Mouse (Mus musculus) liver, embryonic 12.5 days (tissue): ENCODE data around the gene Foxp1. TPM values are rescaled to one million over a fixed set of nuclear protein-coding genes. Genes with fewer than 3 reads are reported as not detected.

Experiments used
- ATAC-seq: fragments of 200-750 bp; cut with Nextera tagmentation; 2 replicates; pipeline ENCODE4 v1.8.0; 2017; ENCODE audit warnings: moderate number of reproducible peaks, mild to moderate bottlenecking, moderate library complexity
- H3K27ac ChIP-seq: fragments of 300-500 bp; sonication (generic); 2 replicates; pipeline ENCODE4 v1.5.1; 2016; ENCODE audit warnings: mild to moderate bottlenecking
- H3K27me3 ChIP-seq: fragments of 300-500 bp; sonication (generic); replicated peaks from 2 replicates; pipeline ENCODE4 v1.6.1; 2016; ENCODE audit warnings: mild to moderate bottlenecking, moderate library complexity
- H3K36me3 ChIP-seq: fragments of 300-500 bp; sonication (generic); 2 replicates; pipeline ENCODE4 v1.6.1; 2016; ENCODE audit warnings: mild to moderate bottlenecking, moderate library complexity
- H3K4me1 ChIP-seq: fragments of 300-500 bp; sonication (generic); 2 replicates; pipeline ENCODE4 v1.6.1; 2016
- H3K4me2 ChIP-seq: fragments of 300-500 bp; sonication (generic); 2 replicates; pipeline ENCODE4 v1.6.1; 2016; ENCODE audit warnings: mild to moderate bottlenecking, moderate library complexity
- H3K4me3 ChIP-seq: fragments of 300-500 bp; sonication (generic); 2 replicates; pipeline ENCODE4 v1.5.1; 2016; ENCODE audit warnings: mild to moderate bottlenecking, moderate library complexity
- H3K9ac ChIP-seq: fragments of 300-500 bp; sonication (generic); 2 replicates; pipeline ENCODE4 v1.6.1; 2016; ENCODE audit warnings: mild to moderate bottlenecking, moderate library complexity
- H3K9me3 ChIP-seq: fragments of 300-500 bp; sonication (generic); replicated peaks from 2 replicates; pipeline ENCODE4 v1.6.1; 2016; ENCODE audit warnings: mild to moderate bottlenecking, moderate library complexity
- WGBS: fragments of 180-500 bp; shearing (Covaris S2); methylation state at CpG from one replicate; pipeline ENCODE4 v1.1.7; 2016; ENCODE audit not compliant: insufficient replicate concordance; 5-methylcytosine and 5-hydroxymethylcytosine counted together
- polyA plus RNA-seq: library from polyadenylated mRNA; unstranded; fragments of >200 nt; fragmentation: Nextera tagmentation; extraction: Ambion mirVana; gene quantifications from 2 replicates; pipeline ENCODE4 v1.2.1, GENCODE M21; 2016

Foxp1 gene
- polyA plus RNA-seq, 1 experiment from 2014 or later = 25.5 TPM

GRCm38 (mm10) chr6:99171281-99171825, 351.2 kb downstream of the Foxp1 start:
- Histone ChIP-seq H3K36me3 (no peaks in the 10 kb centered on the region), H3K27ac (no peak overlapping the region), H3K27me3 (no peaks in the 10 kb centered on the region), H3K4me2 (no peak overlapping the region), H3K4me3 (no peak overlapping the region), H3K9me3 (no peaks in the 10 kb centered on the region), H3K4me1 (peaks cover 41% of the 10 kb centered on the region), H3K9ac (no peak overlapping the region)
- ATAC-seq = no peak
- 55% methylated on average over 6 of the region's 6 CpGs for WGBS

GRCm38 (mm10) chr6:99168727-99169126, 353.8 kb downstream of the Foxp1 start:
- Histone ChIP-seq H3K4me2 (no peak overlapping the region), H3K4me1 (peaks cover 29% of the 10 kb centered on the region), H3K9me3 (no peaks in the 10 kb centered on the region), H3K36me3 (no peaks in the 10 kb centered on the region), H3K27ac (no peak overlapping the region), H3K9ac (no peak overlapping the region), H3K27me3 (no peaks in the 10 kb centered on the region), H3K4me3 (no peak overlapping the region)
- no peak for ATAC-seq
- WGBS = 69% methylated on average over 2 of the region's 2 CpGs

DNA sequence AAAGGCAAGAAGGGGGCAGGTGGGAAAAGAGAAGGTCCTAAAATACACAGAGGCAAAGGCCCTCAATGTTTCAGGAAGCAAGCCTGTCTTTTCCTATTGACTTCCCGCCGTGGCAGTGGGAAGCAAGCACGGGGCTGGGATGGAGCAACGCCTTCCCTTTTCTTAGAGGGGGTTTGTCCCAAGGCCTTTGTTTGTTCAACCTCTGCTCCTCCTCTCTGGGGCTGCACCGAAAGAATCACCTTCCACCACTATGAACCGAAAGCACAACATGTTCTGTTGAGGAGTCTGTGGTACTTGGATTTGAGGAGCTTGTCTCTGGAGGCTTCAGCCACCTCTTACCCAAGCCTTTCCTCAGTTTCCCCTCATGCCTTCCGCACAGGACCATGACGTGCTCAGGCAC, 355.5 kb downstream of the Foxp1 start:
- no peak overlapping the region for H3K27ac ChIP-seq
- H3K4me3 ChIP-seq = no peak overlapping the region
- H3K9me3 ChIP-seq = no peaks in the 10 kb centered on the region
- 63% methylated on average over 8 of the region's 8 CpGs for WGBS
- no peaks in the 10 kb centered on the region for H3K36me3 ChIP-seq
- ATAC-seq = no peak
- H3K27me3 ChIP-seq = no peaks in the 10 kb centered on the region
- peaks cover 14% of the 10 kb centered on the region for H3K4me1 ChIP-seq
- no peak overlapping the region for H3K4me2 ChIP-seq
- no peak overlapping the region for H3K9ac ChIP-seq

- H3K9ac ChIP-seq = no peak overlapping the region
- H3K4me3 ChIP-seq = no peak overlapping the region
- no peaks in the 10 kb centered on the region for H3K9me3 ChIP-seq
- no peaks in the 10 kb centered on the region for H3K27me3 ChIP-seq
- H3K27ac ChIP-seq = no peak overlapping the region
- 70% methylated on average over 4 of the region's 4 CpGs for WGBS
- peaks cover 6% of the 10 kb centered on the region; the same call in 1 of the 2 replicates for H3K4me1 ChIP-seq
- no peak for ATAC-seq
- H3K4me2 ChIP-seq = no peak overlapping the region
- no peaks in the 10 kb centered on the region for H3K36me3 ChIP-seq
These were observed 356.4 kb downstream of the Foxp1 start for GRCm38 (mm10) chr6:99166169-99166568.

GRCm38 (mm10) chr6:99164760-99165159, 357.8 kb downstream of the Foxp1 start:
- Histone ChIP-seq H3K27ac (no peak overlapping the region), H3K4me2 (no peak overlapping the region), H3K27me3 (no peaks in the 10 kb centered on the region), H3K36me3 (no peaks in the 10 kb centered on the region), H3K9me3 (no peaks in the 10 kb centered on the region), H3K9ac (no peak overlapping the region), H3K4me1 (peaks cover 6% of the 10 kb centered on the region; the same call in 1 of the 2 replicates), H3K4me3 (no peak overlapping the region)
- 74% methylated on average over 6 of the region's 6 CpGs for WGBS
- no peak for ATAC-seq

DNA sequence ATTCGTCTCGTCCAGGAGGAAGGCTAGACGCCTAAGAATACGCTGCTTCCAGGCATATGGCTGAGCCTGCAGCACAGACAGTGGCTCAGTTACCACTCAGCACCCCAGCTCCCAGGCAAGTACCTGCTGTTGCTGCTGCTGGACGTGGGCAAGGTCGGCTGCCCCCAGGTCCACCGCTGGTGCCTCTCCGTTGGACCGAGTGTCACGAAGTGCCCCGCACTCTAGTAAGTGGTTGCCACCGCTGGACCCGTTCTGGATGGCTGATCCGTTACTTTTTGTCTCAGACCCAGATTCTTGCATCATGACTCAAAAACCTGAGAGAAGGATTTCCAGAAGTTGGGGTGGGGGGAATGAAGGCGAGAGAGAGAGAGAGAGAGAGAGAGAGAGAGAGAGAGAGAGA, 359.8 kb downstream of the Foxp1 start:
- WGBS = 75% methylated on average over 15 of the region's 15 CpGs
- no peak for ATAC-seq
- Histone ChIP-seq H3K9ac (no peak overlapping the region), H3K36me3 (no peaks in the 10 kb centered on the region), H3K4me1 (peaks cover 6% of the 10 kb centered on the region; the same call in 1 of the 2 replicates), H3K27ac (no peak overlapping the region), H3K4me2 (no peak overlapping the region), H3K27me3 (no peaks in the 10 kb centered on the region), H3K9me3 (no peaks in the 10 kb centered on the region), H3K4me3 (no peak overlapping the region)

- Histone ChIP-seq H3K4me2 (no peak overlapping the region), H3K9me3 (no peaks in the 10 kb centered on the region), H3K36me3 (no peaks in the 10 kb centered on the region), H3K27me3 (no peaks in the 10 kb centered on the region), H3K27ac (no peak overlapping the region), H3K4me3 (no peak overlapping the region), H3K9ac (no peak overlapping the region), H3K4me1 (no peaks in the 10 kb centered on the region)
- WGBS = 74% methylated on average over 9 of the region's 9 CpGs
- ATAC-seq = no peak
These were observed 362.2 kb downstream of the Foxp1 start for GRCm38 (mm10) chr6:99160348-99160693.

GRCm38 (mm10) chr6:99159452-99160347, 362.8 kb downstream of the Foxp1 start:
- Histone ChIP-seq H3K27me3 (no peaks in the 10 kb centered on the region), H3K4me1 (no peaks in the 10 kb centered on the region), H3K9me3 (no peaks in the 10 kb centered on the region), H3K4me3 (no peak overlapping the region), H3K4me2 (no peak overlapping the region), H3K9ac (no peak overlapping the region), H3K27ac (no peak overlapping the region), H3K36me3 (no peaks in the 10 kb centered on the region)
- ATAC-seq = no peak
- WGBS = 67% methylated on average over 23 of the region's 23 CpGs

DNA sequence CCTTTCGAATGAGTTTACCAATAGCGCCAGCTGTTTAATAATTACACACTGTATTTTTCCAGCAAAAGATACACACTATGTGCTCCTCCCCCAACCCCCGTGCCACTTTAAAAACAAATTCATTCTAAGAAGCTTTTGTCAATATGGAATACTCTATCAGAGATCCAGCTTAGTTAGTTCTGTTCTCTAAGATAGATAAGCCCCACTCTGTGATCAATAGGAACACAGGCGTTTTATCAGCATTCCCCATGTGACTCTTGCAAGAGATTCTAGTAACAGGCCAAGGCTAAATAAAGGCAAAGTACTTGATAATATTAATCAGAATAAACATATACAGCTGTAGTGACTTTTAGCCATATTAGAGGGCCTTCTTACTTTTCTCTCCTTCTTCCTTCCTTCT, 368.8 kb downstream of the Foxp1 start:
- H3K27ac ChIP-seq = no peak overlapping the region
- no peak overlapping the region for H3K4me2 ChIP-seq
- 58% methylated on average over 4 of the region's 4 CpGs for WGBS
- no peak overlapping the region for H3K9ac ChIP-seq
- no peaks in the 10 kb centered on the region for H3K27me3 ChIP-seq
- ATAC-seq = peak; percentile 37; the same call in 1 of the 2 replicates
- no peak overlapping the region for H3K4me3 ChIP-seq
- no peaks in the 10 kb centered on the region for H3K36me3 ChIP-seq
- H3K9me3 ChIP-seq = no peaks in the 10 kb centered on the region
- H3K4me1 ChIP-seq = peaks cover 10% of the 10 kb centered on the region

GRCm38 (mm10) chr6:99146400-99146905, 376.1 kb downstream of the Foxp1 start:
- Histone ChIP-seq H3K4me3 (no peak overlapping the region), H3K36me3 (no peaks in the 10 kb centered on the region), H3K4me1 (no peaks in the 10 kb centered on the region), H3K9ac (no peak overlapping the region), H3K27ac (no peak overlapping the region), H3K9me3 (no peaks in the 10 kb centered on the region), H3K27me3 (no peaks in the 10 kb centered on the region), H3K4me2 (no peak overlapping the region)
- 80% methylated on average over 7 of the region's 7 CpGs for WGBS
- no peak for ATAC-seq

DNA sequence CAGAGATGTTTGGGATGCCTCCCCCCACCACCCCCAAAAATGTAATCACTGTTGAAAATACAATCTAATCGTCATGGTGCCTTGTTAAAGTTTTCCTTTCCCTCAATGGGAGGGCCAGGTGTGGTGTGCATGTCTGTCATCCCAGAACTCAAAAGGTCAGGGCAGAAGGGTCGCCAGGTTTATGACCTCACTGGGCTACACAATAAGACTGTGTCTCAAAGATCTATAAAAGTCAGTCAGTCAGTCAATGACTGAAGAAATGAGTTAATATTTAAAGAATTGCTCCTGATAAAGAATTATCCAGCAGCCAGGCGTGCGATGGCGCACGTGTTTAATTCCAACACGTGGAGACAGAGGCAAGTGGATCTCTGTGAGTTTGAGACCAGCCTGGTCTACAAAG, 377.5 kb downstream of the Foxp1 start:
- Histone ChIP-seq H3K9ac (no peak overlapping the region), H3K27ac (no peak overlapping the region), H3K9me3 (no peaks in the 10 kb centered on the region), H3K4me1 (no peaks in the 10 kb centered on the region), H3K27me3 (no peaks in the 10 kb centered on the region), H3K4me2 (no peak overlapping the region), H3K36me3 (no peaks in the 10 kb centered on the region), H3K4me3 (no peak overlapping the region)
- WGBS = 70% methylated on average over 7 of the region's 7 CpGs
- no peak for ATAC-seq

DNA sequence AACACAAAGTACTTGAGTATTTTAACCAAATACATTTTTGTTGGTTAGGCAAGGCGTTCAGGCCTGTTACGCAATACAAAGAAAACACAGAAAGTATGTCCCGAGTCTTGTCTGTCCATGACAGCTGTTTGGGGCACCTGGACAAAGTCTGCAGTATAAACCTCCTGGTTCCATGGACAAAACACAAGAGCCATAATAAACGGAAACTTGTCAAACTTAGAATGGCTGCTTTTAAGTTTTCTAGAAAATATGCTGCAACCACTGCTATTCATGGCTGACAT, 378.8 kb downstream of the Foxp1 start:
- Histone ChIP-seq H3K36me3 (no peaks in the 10 kb centered on the region), H3K4me3 (no peak overlapping the region), H3K27me3 (no peaks in the 10 kb centered on the region), H3K4me2 (no peak overlapping the region), H3K9ac (no peak overlapping the region), H3K9me3 (no peaks in the 10 kb centered on the region), H3K27ac (no peak overlapping the region), H3K4me1 (no peaks in the 10 kb centered on the region)
- no peak for ATAC-seq
- WGBS = 80% methylated on average over 4 of the region's 4 CpGs
